Mouse (Mus musculus) hindbrain, embryonic 10.5 days (tissue): ENCODE data around the gene Mettl8. TPM values are rescaled to one million over a fixed set of nuclear protein-coding genes. Genes with fewer than 3 reads are reported as not detected.

Source experiments
- DNase-seq: peaks from one replicate; pipeline ENCODE4 v3.0.0-alpha.2; 2017; ENCODE audit warnings: low spot score
- H3K27ac ChIP-seq: fragments of 300-500 bp; sonication (generic); 2 replicates; pipeline ENCODE4 v1.5.1; 2016; ENCODE audit warnings: mild to moderate bottlenecking, moderate library complexity
- H3K27me3 ChIP-seq: fragments of 300-500 bp; sonication (generic); 2 replicates; pipeline ENCODE4 v1.6.1; 2016; ENCODE audit warnings: mild to moderate bottlenecking; ENCODE audit not compliant: poor library complexity, insufficient read depth, severe bottlenecking
- H3K36me3 ChIP-seq: fragments of 300-500 bp; sonication (generic); 2 replicates; pipeline ENCODE4 v1.6.1; 2016; ENCODE audit warnings: mild to moderate bottlenecking, moderate library complexity
- H3K4me1 ChIP-seq: fragments of 300-500 bp; sonication (generic); replicated peaks from 2 replicates; pipeline ENCODE4 v1.6.1; 2016; ENCODE audit warnings: mild to moderate bottlenecking
- H3K4me3 ChIP-seq: fragments of 300-500 bp; sonication (generic); 2 replicates; pipeline ENCODE4 v1.5.1; 2016; ENCODE audit warnings: mild to moderate bottlenecking, moderate library complexity
- H3K9me3 ChIP-seq: fragments of 300-500 bp; sonication (generic); 2 replicates; pipeline ENCODE4 v1.6.1; 2016; ENCODE audit warnings: mild to moderate bottlenecking, moderate library complexity
- WGBS: fragments of 180-500 bp; shearing (Covaris S2); methylation state at CpG from one replicate; pipeline ENCODE4 v1.1.7; 2016; 5-methylcytosine and 5-hydroxymethylcytosine counted together
- polyA plus RNA-seq: library from polyadenylated mRNA; unstranded; fragments of >200 nt; fragmentation: Nextera tagmentation; extraction: Ambion mirVana; gene quantifications from 2 replicates; pipeline ENCODE4 v1.2.1, GENCODE M21; 2016

Mettl8 gene
- polyA plus RNA-seq, 1 experiment from 2014 or later = 21.0 TPM

- WGBS = 92% methylated on average over 2 of the region's 2 CpGs
- H3K27me3 ChIP-seq = no peaks in the 10 kb centered on the region
These were observed 90.6 kb downstream of the Mettl8 start for GRCm38 (mm10) chr2:70964809-70965208.

DNA sequence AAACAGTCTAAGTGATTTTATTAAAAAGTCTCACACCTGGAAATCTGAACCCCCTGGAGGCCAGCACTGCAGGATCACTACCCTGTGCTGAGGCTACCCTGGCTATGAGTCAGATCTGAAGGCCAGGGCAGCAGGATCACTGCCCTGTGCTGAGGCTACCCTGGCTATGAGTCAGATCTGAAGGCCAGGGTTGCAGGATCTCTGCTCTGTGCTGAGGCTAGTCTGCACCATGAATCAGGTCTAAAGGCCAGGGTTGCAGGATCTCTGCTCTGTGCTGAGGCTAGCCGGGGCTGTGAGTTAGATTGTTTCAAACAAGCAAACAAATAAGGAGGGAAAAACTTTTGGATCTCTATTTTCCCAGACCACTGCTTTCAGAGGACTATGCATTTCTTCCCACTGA is 92.5 kb downstream of the Mettl8 start:
- H3K4me3 ChIP-seq = no peak overlapping the region
- DNase-seq = no peak
- no peak overlapping the region for H3K27ac ChIP-seq
- peaks cover 13% of the 10 kb centered on the region; the same call in 1 of the 2 replicates for H3K4me1 ChIP-seq
- WGBS = 90% methylated on average over 1 of the region's 1 CpGs
- no peaks in the 10 kb centered on the region for H3K9me3 ChIP-seq
- no peaks in the 10 kb centered on the region for H3K27me3 ChIP-seq
- peaks cover 4% of the 10 kb centered on the region; the same call in 1 of the 2 replicates for H3K36me3 ChIP-seq

More at GRCm38 (mm10) chr2:70964809-70965208, 90.6 kb downstream of the Mettl8 start:
- Histone ChIP-seq H3K4me1 (peaks cover 6% of the 10 kb centered on the region; the same call in 1 of the 2 replicates), H3K36me3 (peaks cover 4% of the 10 kb centered on the region; the same call in 1 of the 2 replicates), H3K4me3 (no peak overlapping the region), H3K9me3 (no peaks in the 10 kb centered on the region), H3K27ac (no peak overlapping the region)
- no peak for DNase-seq

GRCm38 (mm10) chr2:70961086-70961941 is 94.1 kb downstream of the Mettl8 start:
- Histone ChIP-seq H3K9me3 (no peaks in the 10 kb centered on the region), H3K4me3 (no peak overlapping the region), H3K4me1 (peaks cover 13% of the 10 kb centered on the region; the same call in 1 of the 2 replicates), H3K36me3 (peaks cover 4% of the 10 kb centered on the region; the same call in 1 of the 2 replicates), H3K27ac (no peak overlapping the region), H3K27me3 (no peaks in the 10 kb centered on the region)
- 78% methylated on average over 6 of the region's 6 CpGs for WGBS
- DNase-seq = no peak

GRCm38 (mm10) chr2:70960090-70960489 is 95.3 kb downstream of the Mettl8 start:
- peaks cover 13% of the 10 kb centered on the region; the same call in 1 of the 2 replicates for H3K4me1 ChIP-seq
- H3K27me3 ChIP-seq = no peaks in the 10 kb centered on the region
- no peak overlapping the region for H3K4me3 ChIP-seq
- 83% methylated on average over 6 of the region's 6 CpGs for WGBS
- 0 out of 2 replicates have a peak overlapping the region, but pooled peaks have one; percentile 2 for H3K27ac ChIP-seq
- no peak for DNase-seq
- H3K36me3 ChIP-seq = peaks cover 4% of the 10 kb centered on the region; the same call in 1 of the 2 replicates
- no peaks in the 10 kb centered on the region for H3K9me3 ChIP-seq

- H3K9me3 ChIP-seq = no peaks in the 10 kb centered on the region
- H3K36me3 ChIP-seq = peaks cover 4% of the 10 kb centered on the region; the same call in 1 of the 2 replicates
- DNase-seq = no peak
- H3K4me1 ChIP-seq = peaks cover 13% of the 10 kb centered on the region; the same call in 1 of the 2 replicates
- 61% methylated on average over 7 of the region's 7 CpGs for WGBS
- no peaks in the 10 kb centered on the region for H3K27me3 ChIP-seq
- no peak overlapping the region for H3K27ac ChIP-seq
- H3K4me3 ChIP-seq = no peak overlapping the region
These were observed 96.0 kb downstream of the Mettl8 start for GRCm38 (mm10) chr2:70959337-70959736.

DNA sequence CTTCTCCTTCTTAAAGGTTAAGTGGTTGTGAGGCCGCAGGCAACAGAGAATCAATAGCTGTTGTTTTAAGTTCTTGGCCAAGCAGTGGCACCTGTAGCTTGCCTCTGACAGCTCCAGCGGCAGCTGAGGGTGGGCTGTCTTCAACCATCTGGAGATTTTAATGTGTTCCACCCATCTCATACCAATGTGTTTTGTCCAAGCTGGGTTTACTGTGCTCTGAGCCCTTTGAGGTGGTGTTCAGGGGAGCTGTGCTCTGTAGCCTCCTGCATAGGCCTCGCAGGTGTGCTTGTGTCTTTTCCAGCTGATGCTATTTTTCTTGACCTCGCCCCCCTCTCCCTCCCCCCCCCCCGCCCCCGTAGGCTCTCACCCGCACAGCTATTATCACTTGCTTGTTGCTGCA is 96.8 kb downstream of the Mettl8 start:
- Histone ChIP-seq H3K9me3 (no peaks in the 10 kb centered on the region), H3K36me3 (no peaks in the 10 kb centered on the region), H3K27me3 (no peaks in the 10 kb centered on the region), H3K4me3 (no peak overlapping the region), H3K27ac (no peak overlapping the region), H3K4me1 (peaks cover 13% of the 10 kb centered on the region; the same call in 1 of the 2 replicates)
- WGBS = 87% methylated on average over 7 of the region's 7 CpGs
- DNase-seq = no peak

DNA sequence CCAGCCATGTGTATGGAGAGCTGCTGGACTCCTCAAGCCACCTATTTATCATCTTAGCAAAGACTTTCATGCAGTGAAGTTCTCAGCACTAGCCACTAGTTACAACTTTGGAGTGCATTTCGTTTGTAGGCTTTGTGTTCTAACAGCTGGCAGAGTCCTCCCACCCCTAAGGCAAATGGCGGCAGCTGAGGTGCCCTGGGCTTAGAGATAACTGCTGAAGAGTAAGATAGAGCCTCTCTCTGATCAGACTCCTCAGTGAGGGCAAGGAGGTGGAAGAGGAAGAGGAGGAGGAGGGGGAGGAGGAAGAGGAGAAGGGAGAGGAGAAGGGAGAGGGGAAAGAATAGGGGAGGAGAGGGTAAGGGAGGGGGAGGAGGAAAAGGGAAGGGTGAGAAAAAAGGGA is 101.8 kb downstream of the Mettl8 start:
- Histone ChIP-seq H3K4me3 (no peak overlapping the region), H3K27ac (no peak overlapping the region), H3K36me3 (no peaks in the 10 kb centered on the region), H3K9me3 (no peaks in the 10 kb centered on the region), H3K27me3 (no peaks in the 10 kb centered on the region), H3K4me1 (no peaks in the 10 kb centered on the region)
- 67% methylated on average over 2 of the region's 2 CpGs for WGBS
- DNase-seq = no peak

- Histone ChIP-seq H3K9me3 (no peaks in the 10 kb centered on the region), H3K36me3 (no peaks in the 10 kb centered on the region), H3K4me1 (no peaks in the 10 kb centered on the region), H3K4me3 (no peak overlapping the region), H3K27ac (no peak overlapping the region), H3K27me3 (no peaks in the 10 kb centered on the region)
- no peak for DNase-seq
- 86% methylated on average over 2 of the region's 2 CpGs for WGBS
These were observed 103.4 kb downstream of the Mettl8 start for GRCm38 (mm10) chr2:70951944-70952343.

GRCm38 (mm10) chr2:70944511-70945305 is 110.7 kb downstream of the Mettl8 start:
- WGBS = 89% methylated on average over 8 of the region's 8 CpGs
- Histone ChIP-seq H3K27me3 (no peaks in the 10 kb centered on the region), H3K4me1 (no peaks in the 10 kb centered on the region), H3K27ac (no peak overlapping the region), H3K36me3 (no peaks in the 10 kb centered on the region), H3K4me3 (no peak overlapping the region), H3K9me3 (no peaks in the 10 kb centered on the region)
- no peak for DNase-seq

GRCm38 (mm10) chr2:70940826-70941225 is 114.6 kb downstream of the Mettl8 start:
- no peaks in the 10 kb centered on the region for H3K27me3 ChIP-seq
- no peak for DNase-seq
- 93% methylated on average over 14 of the region's 14 CpGs for WGBS
- no peak overlapping the region for H3K27ac ChIP-seq
- H3K4me1 ChIP-seq = no peaks in the 10 kb centered on the region
- H3K36me3 ChIP-seq = no peaks in the 10 kb centered on the region
- H3K4me3 ChIP-seq = no peak overlapping the region
- no peaks in the 10 kb centered on the region for H3K9me3 ChIP-seq

- H3K9me3 ChIP-seq = no peaks in the 10 kb centered on the region
- no peak overlapping the region for H3K4me3 ChIP-seq
- no peaks in the 10 kb centered on the region for H3K4me1 ChIP-seq
- no peak for DNase-seq
- no peaks in the 10 kb centered on the region for H3K36me3 ChIP-seq
- WGBS = 86% methylated on average over 21 of the region's 21 CpGs
- H3K27ac ChIP-seq = no peak overlapping the region
- H3K27me3 ChIP-seq = no peaks in the 10 kb centered on the region
These were observed 116.4 kb downstream of the Mettl8 start for GRCm38 (mm10) chr2:70938844-70939494.

GRCm38 (mm10) chr2:70934772-70935171 is 120.6 kb downstream of the Mettl8 start:
- 85% methylated on average over 8 of the region's 8 CpGs for WGBS
- H3K27ac ChIP-seq = no peak overlapping the region
- H3K36me3 ChIP-seq = no peaks in the 10 kb centered on the region
- H3K4me1 ChIP-seq = no peaks in the 10 kb centered on the region
- no peak overlapping the region for H3K4me3 ChIP-seq
- no peaks in the 10 kb centered on the region for H3K27me3 ChIP-seq
- H3K9me3 ChIP-seq = no peaks in the 10 kb centered on the region
- no peak for DNase-seq
